Comparison of ENCODE assay signal across 8 mouse cellular contexts in genomic region chr5:145084822-145085221, GRCm38 (mm10). TPM values are rescaled to one million over a fixed set of nuclear protein-coding genes. Genes with fewer than 3 reads are reported as not detected.
DNase-seq lines count a peak whose midpoint lies in the region; ATAC-seq lines count a peak whose summit lies in the region.

No protein-coding gene starts in this region.

- H3K27me3 ChIP-seq in heart, embryonic 16.5 days (ENCODE audit: control insufficient read depth, insufficient read depth, low read length), result no peaks in the 10 kb centered on the region
- H3K27me3 ChIP-seq in embryonic facial prominence, embryonic 10.5 days (replicated peaks; ENCODE audit: low read depth, poor library complexity, severe bottlenecking), result no peaks in the 10 kb centered on the region
- no peaks in the 10 kb centered on the region for H3K27me3 ChIP-seq in midbrain, embryonic 15.5 days (replicated peaks)

- peak overlapping the region; percentile 94 for H3K4me3 ChIP-seq in heart, embryonic 16.5 days (ENCODE audit: low read length)
- peak overlapping the region; percentile 85 for H3K4me3 ChIP-seq in embryonic facial prominence, embryonic 10.5 days
- H3K4me3 ChIP-seq in midbrain, embryonic 15.5 days, result peak overlapping the region; percentile 96

- H3K4me2 ChIP-seq in heart, embryonic 16.5 days (ENCODE audit: low read depth, low read length), result peak overlapping the region; percentile 92
- peak overlapping the region; percentile 81 for H3K4me2 ChIP-seq in midbrain, embryonic 15.5 days

- H3K9me3 ChIP-seq in heart, embryonic 16.5 days (replicated peaks; ENCODE audit: control insufficient read depth, low read length), result 0 out of 2 replicates have a peak, but pooled peaks cover 3% of the 10 kb centered on the region
- H3K9me3 ChIP-seq in embryonic facial prominence, embryonic 10.5 days, result no peaks in the 10 kb centered on the region
- H3K9me3 ChIP-seq in midbrain, embryonic 15.5 days, result no peaks in the 10 kb centered on the region

- H3K9ac ChIP-seq in heart, embryonic 16.5 days (ENCODE audit: low read length), result peak overlapping the region; percentile 99
- peak overlapping the region; percentile 96; the same call in 1 of the 2 replicates for H3K9ac ChIP-seq in midbrain, embryonic 15.5 days

- H3K4me1 ChIP-seq in heart, embryonic 16.5 days (ENCODE audit: control insufficient read depth, insufficient read depth, low read length), result peaks cover 10% of the 10 kb centered on the region
- H3K4me1 ChIP-seq in embryonic facial prominence, embryonic 10.5 days, result peaks cover 12% of the 10 kb centered on the region
- peaks cover 16% of the 10 kb centered on the region for H3K4me1 ChIP-seq in midbrain, embryonic 15.5 days

- intact Hi-C loops in heart, postnatal 25 days (cut with DNase I), result loop anchor here (1.0 kb wide), 1 partner anchor 53 kb away; no protein-coding TSS in a partner anchor

- WGBS in heart, embryonic 16.5 days, result 49% methylated on average over 2 of the region's 2 CpGs
- 79% methylated on average over 2 of the region's 2 CpGs for WGBS in embryonic facial prominence, embryonic 10.5 days
- WGBS in midbrain, embryonic 15.5 days, result 70% methylated on average over 2 of the region's 2 CpGs

- H3K36me3 ChIP-seq in heart, embryonic 16.5 days (ENCODE audit: control insufficient read depth, insufficient read depth), result no peaks in the 10 kb centered on the region
- peaks cover 32% of the 10 kb centered on the region for H3K36me3 ChIP-seq in embryonic facial prominence, embryonic 10.5 days (replicated peaks)
- H3K36me3 ChIP-seq in midbrain, embryonic 15.5 days (replicated peaks), result no peaks in the 10 kb centered on the region

- no peak for ATAC-seq in heart, embryonic 16.5 days (replicated peaks; ENCODE audit: extremely low read depth, insufficient read depth, low FRiP score)
- ATAC-seq in midbrain, embryonic 15.5 days (replicated peaks), result no peak
- ATAC-seq in erythroid progenitor cell, adult 5-6 weeks (replicated peaks; ENCODE audit: low FRiP score, poor library complexity, severe bottlenecking), result no peak

- no peak for DNase-seq in heart, postnatal 25 days (ENCODE audit: low spot score)
- no peak for DNase-seq in embryonic facial prominence, embryonic 10.5 days (ENCODE audit: low spot score)
- peak; percentile 16 for DNase-seq in induced T-regulatory cell, adult 2 months (ENCODE audit: low read depth)
- DNase-seq in cerebellum, postnatal 25 days, result no peak
- no peak for DNase-seq in cerebellum, adult 11 months

- H3K27ac ChIP-seq in heart, embryonic 16.5 days (ENCODE audit: low read length), result no peak overlapping the region
- H3K27ac ChIP-seq in embryonic facial prominence, embryonic 10.5 days (replicated peaks), result no peak overlapping the region
- no peak overlapping the region for H3K27ac ChIP-seq in midbrain, embryonic 15.5 days

RNA-seq across cellular contexts. Expression of gene Kpna7, which starts 1.0 kb away (rescaled TPM):
- 0.11 TPM in 1 of 2 replicates, not detected in the other for polyA plus RNA-seq in heart, embryonic 16.5 days (2015; fragmentation: Nextera tagmentation; extraction: Ambion mirVana)
- total RNA-seq in heart, postnatal 25 days (2021), result not detected
- polyA plus RNA-seq in embryonic facial prominence, embryonic 10.5 days (2016; fragmentation: Nextera tagmentation; extraction: Ambion mirVana), result 0.06 TPM in 1 of 2 replicates, not detected in the other
- not detected in 2 replicates for polyA plus RNA-seq in midbrain, embryonic 15.5 days (2015; fragmentation: Nextera tagmentation; extraction: Ambion mirVana)
- not detected in 2 replicates for total RNA-seq in erythroid progenitor cell, adult 5-6 weeks (2015; ENCODE audit: low replicate concordance)
- not detected in 2 replicates for total RNA-seq in erythroid progenitor cell, adult 5-6 weeks (2017; ENCODE audit: low replicate concordance)

RNA-seq across cellular contexts. Expression of gene Arpc1a, which starts 1.2 kb away (rescaled TPM):
- polyA plus RNA-seq in heart, embryonic 16.5 days (2015; fragmentation: Nextera tagmentation; extraction: Ambion mirVana), result 91.5 and 93.7 TPM in 2 replicates
- total RNA-seq in heart, postnatal 25 days (2021), result 10 to 100 TPM; 56.8 to 68.1 TPM
- polyA plus RNA-seq in embryonic facial prominence, embryonic 10.5 days (2016; fragmentation: Nextera tagmentation; extraction: Ambion mirVana), result 122 and 129 TPM in 2 replicates
- 251 and 263 TPM in 2 replicates for polyA plus RNA-seq in midbrain, embryonic 15.5 days (2015; fragmentation: Nextera tagmentation; extraction: Ambion mirVana)
- 54.9 and 76.0 TPM in 2 replicates for total RNA-seq in erythroid progenitor cell, adult 5-6 weeks (2015; ENCODE audit: low replicate concordance)
- total RNA-seq in erythroid progenitor cell, adult 5-6 weeks (2017; ENCODE audit: low replicate concordance), result 17.3 and 34.7 TPM in 2 replicates

RNA-seq across cellular contexts. Expression of gene Arpc1b, which starts 29.2 kb away (rescaled TPM):
- 263 and 300 TPM in 2 replicates for polyA plus RNA-seq in heart, embryonic 16.5 days (2015; fragmentation: Nextera tagmentation; extraction: Ambion mirVana)
- 10 to 100 TPM; 75.3 to 85.4 TPM for total RNA-seq in heart, postnatal 25 days (2021)
- polyA plus RNA-seq in embryonic facial prominence, embryonic 10.5 days (2016; fragmentation: Nextera tagmentation; extraction: Ambion mirVana), result 95.4 and 97.9 TPM in 2 replicates
- polyA plus RNA-seq in midbrain, embryonic 15.5 days (2015; fragmentation: Nextera tagmentation; extraction: Ambion mirVana), result 59.5 and 73.1 TPM in 2 replicates
- 42.8 and 47.6 TPM in 2 replicates for total RNA-seq in erythroid progenitor cell, adult 5-6 weeks (2015; ENCODE audit: low replicate concordance)
- total RNA-seq in erythroid progenitor cell, adult 5-6 weeks (2017; ENCODE audit: low replicate concordance), result 29.4 and 33.0 TPM in 2 replicates

RNA-seq across cellular contexts. Expression of gene 1700018F24Rik, which starts 42.0 kb away (rescaled TPM):
- not detected in 2 replicates for polyA plus RNA-seq in heart, embryonic 16.5 days (2015; fragmentation: Nextera tagmentation; extraction: Ambion mirVana)
- not detected for total RNA-seq in heart, postnatal 25 days (2021)
- not detected in 2 replicates for polyA plus RNA-seq in embryonic facial prominence, embryonic 10.5 days (2016; fragmentation: Nextera tagmentation; extraction: Ambion mirVana)
- not detected in 2 replicates for polyA plus RNA-seq in midbrain, embryonic 15.5 days (2015; fragmentation: Nextera tagmentation; extraction: Ambion mirVana)
- total RNA-seq in erythroid progenitor cell, adult 5-6 weeks (2015; ENCODE audit: low replicate concordance), result not detected in 2 replicates
- not detected in 2 replicates for total RNA-seq in erythroid progenitor cell, adult 5-6 weeks (2017; ENCODE audit: low replicate concordance)

RNA-seq across cellular contexts. Expression of gene Gm4871, which starts 52.3 kb away (rescaled TPM):
- not detected in 2 replicates for polyA plus RNA-seq in heart, embryonic 16.5 days (2015; fragmentation: Nextera tagmentation; extraction: Ambion mirVana)
- total RNA-seq in heart, postnatal 25 days (2021), result not detected
- not detected in 2 replicates for polyA plus RNA-seq in embryonic facial prominence, embryonic 10.5 days (2016; fragmentation: Nextera tagmentation; extraction: Ambion mirVana)
- not detected in 2 replicates for polyA plus RNA-seq in midbrain, embryonic 15.5 days (2015; fragmentation: Nextera tagmentation; extraction: Ambion mirVana)
- not detected in 2 replicates for total RNA-seq in erythroid progenitor cell, adult 5-6 weeks (2015; ENCODE audit: low replicate concordance)
- total RNA-seq in erythroid progenitor cell, adult 5-6 weeks (2017; ENCODE audit: low replicate concordance), result not detected in 2 replicates
